Mouse (Mus musculus) forebrain, embryonic 12.5 days (tissue): ENCODE measurements at regions not wholly inside any gene's neighbourhood (a gene's known extent, or its start where the extent isn't known, plus 50 kb on each side); places are given as distances from the start of the nearest gene placed in this dataset.

ENCODE experiments used
- ATAC-seq: fragments of 200-750 bp; cut with Nextera tagmentation; 2 replicates; pipeline ENCODE4 v1.8.0; 2017; ENCODE audit warnings: moderate TSS enrichment; ENCODE audit not compliant: low FRiP score
- H3K27ac ChIP-seq: fragments of 300-500 bp; sonication (generic); 2 replicates; pipeline ENCODE4 v1.5.1; 2016; ENCODE audit warnings: mild to moderate bottlenecking
- H3K27me3 ChIP-seq: fragments of 300-500 bp; sonication (generic); 2 replicates; pipeline ENCODE4 v1.6.1; 2016; ENCODE audit warnings: mild to moderate bottlenecking
- H3K36me3 ChIP-seq: fragments of 300-500 bp; sonication (generic); replicated peaks from 2 replicates; pipeline ENCODE4 v1.6.1; 2016; ENCODE audit warnings: mild to moderate bottlenecking
- H3K4me1 ChIP-seq: fragments of 300-500 bp; sonication (generic); 2 replicates; pipeline ENCODE4 v1.6.1; 2016
- H3K4me2 ChIP-seq: fragments of 300-500 bp; sonication (generic); 2 replicates; pipeline ENCODE4 v1.6.1; 2016; ENCODE audit warnings: mild to moderate bottlenecking, moderate library complexity
- H3K4me3 ChIP-seq: fragments of 300-500 bp; sonication (generic); replicated peaks from 2 replicates; pipeline ENCODE4 v1.5.1; 2016; ENCODE audit warnings: mild to moderate bottlenecking
- H3K9ac ChIP-seq: fragments of 300-500 bp; sonication (generic); 2 replicates; pipeline ENCODE4 v1.6.1; 2016; ENCODE audit warnings: mild to moderate bottlenecking
- H3K9me3 ChIP-seq: fragments of 300-500 bp; sonication (generic); 2 replicates; pipeline ENCODE4 v1.6.1; 2016
- WGBS: fragments of 180-500 bp; shearing (Covaris S2); methylation state at CpG from one replicate; pipeline ENCODE4 v1.1.7; 2016; 5-methylcytosine and 5-hydroxymethylcytosine counted together

GRCm38 (mm10) chr2:178924456-178925115 is 494.3 kb downstream of the Cdh26 start:
- H3K4me3 ChIP-seq = no peak overlapping the region
- H3K9ac ChIP-seq = no peak overlapping the region
- peaks cover 16% of the 10 kb centered on the region for H3K4me1 ChIP-seq
- no peaks in the 10 kb centered on the region for H3K27me3 ChIP-seq
- H3K36me3 ChIP-seq = no peaks in the 10 kb centered on the region
- H3K27ac ChIP-seq = no peak overlapping the region
- no peak overlapping the region for H3K4me2 ChIP-seq
- no peak for ATAC-seq
- 83% methylated on average over 4 of the region's 4 CpGs for WGBS
- no peaks in the 10 kb centered on the region for H3K9me3 ChIP-seq

GRCm38 (mm10) chr2:178927038-178927660 is 496.8 kb downstream of the Cdh26 start:
- no peaks in the 10 kb centered on the region for H3K36me3 ChIP-seq
- no peak overlapping the region for H3K27ac ChIP-seq
- WGBS = 53% methylated on average over 13 of the region's 13 CpGs
- peaks cover 10% of the 10 kb centered on the region for H3K4me1 ChIP-seq
- H3K9ac ChIP-seq = no peak overlapping the region
- H3K9me3 ChIP-seq = no peaks in the 10 kb centered on the region
- no peak overlapping the region for H3K4me3 ChIP-seq
- H3K4me2 ChIP-seq = no peak overlapping the region
- ATAC-seq = no peak
- no peaks in the 10 kb centered on the region for H3K27me3 ChIP-seq

- no peak overlapping the region for H3K9ac ChIP-seq
- no peak for ATAC-seq
- 80% methylated on average over 6 of the region's 6 CpGs for WGBS
- H3K4me2 ChIP-seq = no peak overlapping the region
- no peaks in the 10 kb centered on the region for H3K36me3 ChIP-seq
- H3K9me3 ChIP-seq = no peaks in the 10 kb centered on the region
- H3K4me3 ChIP-seq = no peak overlapping the region
- peaks cover 8% of the 10 kb centered on the region for H3K4me1 ChIP-seq
- H3K27ac ChIP-seq = no peak overlapping the region
- H3K27me3 ChIP-seq = no peaks in the 10 kb centered on the region
Observed at GRCm38 (mm10) chr2:178929033-178929432, 498.7 kb downstream of the Cdh26 start.

- Histone ChIP-seq H3K9me3 (no peaks in the 10 kb centered on the region), H3K27ac (no peak overlapping the region), H3K36me3 (no peaks in the 10 kb centered on the region), H3K27me3 (no peaks in the 10 kb centered on the region), H3K9ac (no peak overlapping the region), H3K4me3 (no peak overlapping the region), H3K4me1 (peaks cover 8% of the 10 kb centered on the region), H3K4me2 (no peak overlapping the region)
- no peak for ATAC-seq
- 83% methylated on average over 2 of the region's 2 CpGs for WGBS
Observed at GRCm38 (mm10) chr2:178930125-178930524, 499.8 kb downstream of the Cdh26 start.

- no peaks in the 10 kb centered on the region for H3K27me3 ChIP-seq
- 0 out of 2 replicates have a peak, but pooled peaks have one; percentile 15 for ATAC-seq
- 39% methylated on average over 6 of the region's 6 CpGs for WGBS
- H3K9me3 ChIP-seq = no peaks in the 10 kb centered on the region
- H3K27ac ChIP-seq = no peak overlapping the region
- H3K4me1 ChIP-seq = peaks cover 22% of the 10 kb centered on the region
- no peaks in the 10 kb centered on the region for H3K36me3 ChIP-seq
- H3K4me3 ChIP-seq = no peak overlapping the region
- no peak overlapping the region for H3K9ac ChIP-seq
- H3K4me2 ChIP-seq = no peak overlapping the region
Observed at GRCm38 (mm10) chr2:178948471-178948870, 493.8 kb upstream of the Cdh4 start.

GRCm38 (mm10) chr2:178949103-178949502 is 493.1 kb upstream of the Cdh4 start:
- Histone ChIP-seq H3K9ac (no peak overlapping the region), H3K4me2 (no peak overlapping the region), H3K4me1 (peaks cover 22% of the 10 kb centered on the region), H3K27ac (no peak overlapping the region), H3K9me3 (no peaks in the 10 kb centered on the region), H3K4me3 (no peak overlapping the region), H3K27me3 (no peaks in the 10 kb centered on the region), H3K36me3 (no peaks in the 10 kb centered on the region)
- 25% methylated on average over 4 of the region's 4 CpGs for WGBS
- 0 out of 2 replicates have a peak, but pooled peaks have one; percentile 23 for ATAC-seq

- H3K4me1 ChIP-seq = peaks cover 22% of the 10 kb centered on the region
- WGBS = 17% methylated on average over 1 of the region's 1 CpGs
- no peak for ATAC-seq
- H3K27ac ChIP-seq = no peak overlapping the region
- no peaks in the 10 kb centered on the region for H3K9me3 ChIP-seq
- H3K4me3 ChIP-seq = no peak overlapping the region
- no peak overlapping the region for H3K4me2 ChIP-seq
- no peak overlapping the region for H3K9ac ChIP-seq
- H3K36me3 ChIP-seq = no peaks in the 10 kb centered on the region
- no peaks in the 10 kb centered on the region for H3K27me3 ChIP-seq
Observed at GRCm38 (mm10) chr2:178950304-178950703, 491.9 kb upstream of the Cdh4 start.

- H3K36me3 ChIP-seq = no peaks in the 10 kb centered on the region
- no peak overlapping the region for H3K9ac ChIP-seq
- ATAC-seq = no peak
- H3K4me1 ChIP-seq = peaks cover 11% of the 10 kb centered on the region; the same call in 1 of the 2 replicates
- no peak overlapping the region for H3K4me2 ChIP-seq
- no peak overlapping the region for H3K27ac ChIP-seq
- no peaks in the 10 kb centered on the region for H3K9me3 ChIP-seq
- WGBS = 74% methylated on average over 2 of the region's 2 CpGs
- no peak overlapping the region for H3K4me3 ChIP-seq
- no peaks in the 10 kb centered on the region for H3K27me3 ChIP-seq
Observed at GRCm38 (mm10) chr2:178954420-178955067, 487.7 kb upstream of the Cdh4 start.

- no peak overlapping the region for H3K4me3 ChIP-seq
- no peaks in the 10 kb centered on the region for H3K27me3 ChIP-seq
- H3K4me1 ChIP-seq = peaks cover 10% of the 10 kb centered on the region; the same call in 1 of the 2 replicates
- no peak for ATAC-seq
- H3K27ac ChIP-seq = no peak overlapping the region
- WGBS = 72% methylated on average over 10 of the region's 10 CpGs
- no peaks in the 10 kb centered on the region for H3K9me3 ChIP-seq
- no peak overlapping the region for H3K9ac ChIP-seq
- H3K36me3 ChIP-seq = no peaks in the 10 kb centered on the region
- no peak overlapping the region for H3K4me2 ChIP-seq
Observed at GRCm38 (mm10) chr2:178958829-178959228, 483.4 kb upstream of the Cdh4 start.

- Histone ChIP-seq H3K4me3 (no peak overlapping the region), H3K9me3 (no peaks in the 10 kb centered on the region), H3K4me1 (peaks cover 10% of the 10 kb centered on the region; the same call in 1 of the 2 replicates), H3K4me2 (no peak overlapping the region), H3K27ac (no peak overlapping the region), H3K27me3 (no peaks in the 10 kb centered on the region), H3K9ac (no peak overlapping the region), H3K36me3 (no peaks in the 10 kb centered on the region)
- ATAC-seq = peak; percentile 30; the same call in 1 of the 2 replicates
- WGBS = 65% methylated on average over 6 of the region's 6 CpGs
Observed at GRCm38 (mm10) chr2:178959603-178960002, 482.6 kb upstream of the Cdh4 start.

GRCm38 (mm10) chr2:178967584-178968365 is 474.5 kb upstream of the Cdh4 start:
- Histone ChIP-seq H3K9me3 (no peaks in the 10 kb centered on the region), H3K27ac (0 out of 2 replicates have a peak overlapping the region, but pooled peaks have one; percentile 13), H3K36me3 (no peaks in the 10 kb centered on the region), H3K4me3 (no peak overlapping the region), H3K9ac (no peak overlapping the region), H3K27me3 (no peaks in the 10 kb centered on the region), H3K4me2 (no peak overlapping the region), H3K4me1 (peaks cover 7% of the 10 kb centered on the region)
- 49% methylated on average over 11 of the region's 11 CpGs for WGBS
- ATAC-seq = no peak

- H3K36me3 ChIP-seq = no peaks in the 10 kb centered on the region
- H3K27ac ChIP-seq = no peak overlapping the region
- WGBS = 76% methylated on average over 10 of the region's 10 CpGs
- no peak overlapping the region for H3K4me2 ChIP-seq
- H3K9me3 ChIP-seq = no peaks in the 10 kb centered on the region
- no peak overlapping the region for H3K4me3 ChIP-seq
- peaks cover 7% of the 10 kb centered on the region for H3K4me1 ChIP-seq
- ATAC-seq = no peak
- no peak overlapping the region for H3K9ac ChIP-seq
- no peaks in the 10 kb centered on the region for H3K27me3 ChIP-seq
Observed at GRCm38 (mm10) chr2:178969732-178970131, 472.5 kb upstream of the Cdh4 start.
